Mouse (Mus musculus): ENCODE data around the gene Ndnf.

Ndnf gene

GRCm38 (mm10) chr6:65758214-65758613 is 86.8 kb downstream of the Ndnf start:
- DNase-seq: no peak

DNA sequence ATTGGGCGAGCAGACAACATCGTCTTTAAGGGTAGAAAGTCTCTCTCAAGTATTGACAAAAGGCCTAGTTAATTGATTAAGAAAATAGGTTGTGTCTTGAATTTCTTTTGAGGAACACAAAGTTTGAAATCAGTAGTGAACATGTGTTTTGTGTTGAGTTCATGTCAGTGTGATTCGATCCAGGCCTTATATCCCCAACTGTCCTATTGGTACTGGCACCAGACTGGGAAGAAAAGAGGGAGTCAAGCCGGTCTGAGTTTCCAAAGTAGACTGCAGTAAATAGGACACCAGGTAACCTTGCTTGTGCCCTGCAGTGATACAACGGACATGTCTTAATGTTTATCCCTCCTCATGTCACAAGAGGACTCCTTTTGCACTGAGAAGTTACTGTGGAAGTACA is 87.8 kb downstream of the Ndnf start:
- no peak for DNase-seq

DNA sequence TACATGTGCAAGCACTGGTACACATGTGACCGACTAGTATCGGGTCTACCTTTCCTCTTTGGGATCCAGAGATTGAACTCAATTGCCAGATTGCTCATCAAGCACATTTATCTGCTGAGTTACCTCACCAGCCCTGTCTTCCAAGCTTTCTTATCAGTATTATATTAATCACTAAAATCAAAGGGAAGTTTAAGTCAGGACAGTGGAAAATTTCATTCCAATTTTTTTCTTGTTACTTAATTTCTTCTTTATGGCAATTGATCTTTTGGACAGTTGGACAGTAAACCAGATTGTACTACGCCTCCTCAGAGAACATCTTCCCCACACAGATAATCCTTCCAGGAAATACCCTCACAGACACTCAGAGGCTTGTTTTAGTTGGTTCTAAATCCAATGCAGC is 88.7 kb downstream of the Ndnf start:
- no peak for DNase-seq

Measured in cerebellum, postnatal 10 days (tissue).